Mouse (Mus musculus) testis, adult 2 months (tissue): ENCODE results near the gene Lefty2.

ENCODE experiments used
- CTCF ChIP-seq: fragments of 200-500 bp; IDR thresholded peaks from 2 replicates; pipeline ENCODE4 v1.5.1; 2012; ENCODE audit warnings: low read depth, mild to moderate bottlenecking, inconsistent platforms, low read length, moderate library complexity; ENCODE audit not compliant: control insufficient read depth, insufficient read depth, insufficient replicate concordance
- POLR2A ChIP-seq: fragments of 200-500 bp; IDR thresholded peaks from 2 replicates; pipeline ENCODE4 v1.6.1; 2012; ENCODE audit warnings: low read depth, mild to moderate bottlenecking, inconsistent platforms, low read length, moderate library complexity; ENCODE audit not compliant: control insufficient read depth

- TF ChIP-seq CTCF (no peak), POLR2A (no peak)
Measured at GRCm38 (mm10) chr1:180892808-180893207, at the start of gene Lefty2.
